In genomic region chr13:63980012-63980691, GRCm38 (mm10) we compare ENCODE assay signal across 9 mouse cellular contexts.
DNase-seq lines count a peak whose midpoint lies in the region; ATAC-seq and TF ChIP-seq lines count a peak whose summit lies in the region.
"Had no signal": no experiment of that assay in that cellular context is flagged by ENCODE, and none has a peak within 500 bp of the region (broad histone marks: within the 10 kb centered on the region; RNA-seq: fewer than 3 reads in every experiment).

No protein-coding gene starts in this region.

- peak; percentile 75 for ATAC-seq in hindbrain, postnatal 0 days
- ATAC-seq in neural tube, embryonic 11.5 days (ENCODE audit: insufficient read depth, low FRiP score, low TSS enrichment): no peak; the same call in 1 of the 2 replicates

- no peaks in the 10 kb centered on the region for H3K4me1 ChIP-seq in kidney, adult 2 months (ENCODE audit: control insufficient read depth, insufficient read depth, low read length)
- peaks cover 43% of the 10 kb centered on the region for H3K4me1 ChIP-seq in embryonic facial prominence, embryonic 10.5 days
- H3K4me1 ChIP-seq in hindbrain, postnatal 0 days (ENCODE audit: insufficient read depth, low read length): 0 out of 2 replicates have a peak, but pooled peaks cover 5% of the 10 kb centered on the region
- peaks cover 15% of the 10 kb centered on the region for H3K4me1 ChIP-seq in neural tube, embryonic 11.5 days (ENCODE audit: control insufficient read depth, insufficient read depth, low read length)

- no peak overlapping the region for H3K4me3 ChIP-seq in kidney, adult 2 months (ENCODE audit: insufficient read depth, low read depth, low read length)
- no peak overlapping the region for H3K4me3 ChIP-seq in embryonic facial prominence, embryonic 10.5 days
- H3K4me3 ChIP-seq in hindbrain, postnatal 0 days (ENCODE audit: low read length): no peak overlapping the region
- H3K4me3 ChIP-seq in neural tube, embryonic 11.5 days (ENCODE audit: low read depth, low read length): no peak overlapping the region

- H3K9me3 ChIP-seq in embryonic facial prominence, embryonic 10.5 days: no peaks in the 10 kb centered on the region
- no peaks in the 10 kb centered on the region for H3K9me3 ChIP-seq in hindbrain, postnatal 0 days (ENCODE audit: low read length)
- H3K9me3 ChIP-seq in neural tube, embryonic 11.5 days (ENCODE audit: control insufficient read depth, low read length): no peaks in the 10 kb centered on the region

- no peak overlapping the region for H3K4me2 ChIP-seq in hindbrain, postnatal 0 days (ENCODE audit: low read depth, low read length)
- H3K4me2 ChIP-seq in neural tube, embryonic 11.5 days (ENCODE audit: low read depth): no peak overlapping the region

- H3K27ac ChIP-seq in kidney, adult 2 months (ENCODE audit: insufficient read depth, low read depth, low read length): no peak overlapping the region
- peak overlapping the region; percentile 84 for H3K27ac ChIP-seq in embryonic facial prominence, embryonic 10.5 days (replicated peaks)
- H3K27ac ChIP-seq in hindbrain, postnatal 0 days: no peak overlapping the region
- H3K27ac ChIP-seq in neural tube, embryonic 11.5 days (ENCODE audit: low read depth, low read length): peak overlapping the region; percentile 35; the same call in 1 of the 2 replicates

- DNase-seq in kidney, postnatal 10 days: peak; percentile 18
- DNase-seq in kidney, adult 2 months: no peak
- peak; percentile 73 for DNase-seq in embryonic facial prominence, embryonic 10.5 days (ENCODE audit: low spot score)
- peak; percentile 25 for DNase-seq in hindbrain, postnatal 0 days (ENCODE audit: low spot score)
- peak; percentile 49 for DNase-seq in neural tube, embryonic 11.5 days (ENCODE audit: low spot score)
- no peak for DNase-seq in heart, postnatal 14 days
- DNase-seq in spleen, postnatal 14 days (ENCODE audit: low spot score in 2 of 2): no peak
- no peak for DNase-seq in right cerebral cortex, postnatal 4 days
- DNase-seq: adrenal gland, adult 2 months had no signal

- no peak for TF ChIP-seq CTCF in kidney, adult 2 months (conservative IDR thresholded peaks at IDR 0.05; ENCODE audit: insufficient read depth, insufficient read length, low read depth, low read length)
- no peak for TF ChIP-seq CTCF in hindbrain, postnatal 0 days (IDR thresholded peaks at IDR 0.05; ENCODE audit: low read depth)

- intact Hi-C loops in heart, postnatal 14 days (cut with DNase I): no loop called here

- TF ChIP-seq POLR2A in kidney, adult 2 months (IDR thresholded peaks at IDR 0.05; ENCODE audit: low read depth, low read length): no peak

- H3K9ac ChIP-seq in hindbrain, postnatal 0 days (replicated peaks; ENCODE audit: low read length): no peak overlapping the region
- H3K9ac ChIP-seq in neural tube, embryonic 11.5 days (ENCODE audit: low read length): peak overlapping the region; percentile 24; the same call in 1 of the 2 replicates

- WGBS in kidney, adult 2 months: 48% methylated on average over 7 of the region's 7 CpGs
- WGBS in embryonic facial prominence, embryonic 10.5 days: 7% methylated on average over 7 of the region's 7 CpGs
- WGBS in hindbrain, postnatal 0 days: 7% methylated on average over 7 of the region's 7 CpGs
- WGBS in neural tube, embryonic 11.5 days: 5% methylated on average over 7 of the region's 7 CpGs

- no peaks in the 10 kb centered on the region for H3K27me3 ChIP-seq in kidney, adult 2 months (replicated peaks; ENCODE audit: control insufficient read depth, insufficient read depth, low read length)
- peaks cover 34% of the 10 kb centered on the region for H3K27me3 ChIP-seq in embryonic facial prominence, embryonic 10.5 days (replicated peaks; ENCODE audit: low read depth, poor library complexity, severe bottlenecking)
- H3K27me3 ChIP-seq in hindbrain, postnatal 0 days (ENCODE audit: insufficient read depth, low read length): no peaks in the 10 kb centered on the region
- H3K27me3 ChIP-seq in neural tube, embryonic 11.5 days (ENCODE audit: control insufficient read depth, insufficient read depth, low read length): no peaks in the 10 kb centered on the region

- no peaks in the 10 kb centered on the region for H3K36me3 ChIP-seq in kidney, adult 2 months (ENCODE audit: control insufficient read depth, insufficient read depth, low read length)
- no peaks in the 10 kb centered on the region for H3K36me3 ChIP-seq in embryonic facial prominence, embryonic 10.5 days (replicated peaks)
- H3K36me3 ChIP-seq in hindbrain, postnatal 0 days (ENCODE audit: insufficient read depth, low read length): no peaks in the 10 kb centered on the region
- no peaks in the 10 kb centered on the region for H3K36me3 ChIP-seq in neural tube, embryonic 11.5 days (ENCODE audit: control insufficient read depth, insufficient read depth, low read length)

Comparison
In these comparisons a context has a peak if more than half of its experiments do, and no peak if none do; other contexts are left out.
1. DNase-seq: peak in kidney, postnatal 10 days (single experiment), embryonic facial prominence, embryonic 10.5 days (single experiment), hindbrain, postnatal 0 days (single experiment) and neural tube, embryonic 11.5 days (single experiment); none in kidney, adult 2 months (single experiment), heart, postnatal 14 days (0 of 2), spleen, postnatal 14 days (0 of 2) and right cerebral cortex, postnatal 4 days (single experiment).
2. H3K27ac ChIP-seq: peak in embryonic facial prominence, embryonic 10.5 days (single experiment) and neural tube, embryonic 11.5 days (single experiment); none in kidney, adult 2 months (single experiment) and hindbrain, postnatal 0 days (single experiment).